Mouse (Mus musculus): Measurements from ENCODE around the gene LTO1. TPM values are rescaled to one million over a fixed set of nuclear protein-coding genes. Genes with fewer than 3 reads are reported as not detected.
A peak's percentile ranks its signal among the peaks of the same experiment; 100 is the strongest.

The LTO1 gene
- polyA plus RNA-seq, 1 experiment from 2014 or later = 17.1 TPM

GRCm38 (mm10) chr7:144912897-144913296, 2.0 kb upstream of the LTO1 start:
- ATAC-seq (ENCODE audit: low FRiP score, low TSS enrichment) (no peak), DNase-seq (ENCODE audit: low spot score) (no peak)
- peaks cover 8% of the 10 kb centered on the region; the same call in 1 of the 2 replicates for H3K36me3 ChIP-seq (ENCODE audit: control insufficient read depth, insufficient read depth, low read length)
- H3K27ac ChIP-seq (replicated peaks) = no peak overlapping the region
- H3K4me2 ChIP-seq (replicated peaks; ENCODE audit: low read depth) = no peak overlapping the region
- H3K9me3 ChIP-seq (ENCODE audit: control insufficient read depth, low read length) = no peaks in the 10 kb centered on the region
- H3K4me1 ChIP-seq (replicated peaks; ENCODE audit: control insufficient read depth, insufficient read depth) = no peaks in the 10 kb centered on the region
- H3K27me3 ChIP-seq (ENCODE audit: control insufficient read depth, insufficient read depth, low read length) = no peaks in the 10 kb centered on the region
- no peak overlapping the region for H3K4me3 ChIP-seq (ENCODE audit: low read depth, low read length)
- no peak overlapping the region for H3K9ac ChIP-seq (ENCODE audit: low read length)
- TF ChIP-seq CTCF (IDR thresholded peaks at IDR 0.05; ENCODE audit: low read depth) (no peak), EP300 (optimal IDR thresholded peaks at IDR 0.05) (no peak)
- WGBS = 86% methylated on average over 4 of the region's 4 CpGs

- Histone ChIP-seq H3K4me1 (replicated peaks; ENCODE audit: control insufficient read depth, insufficient read depth) (no peaks in the 10 kb centered on the region), H3K36me3 (ENCODE audit: control insufficient read depth, insufficient read depth, low read length) (peaks cover 12% of the 10 kb centered on the region; the same call in 1 of the 2 replicates), H3K4me3 (ENCODE audit: low read depth, low read length) (peak overlapping the region; percentile 77), H3K27ac (replicated peaks) (peak overlapping the region; percentile 81; the same call in 1 of the 2 replicates), H3K27me3 (ENCODE audit: control insufficient read depth, insufficient read depth, low read length) (no peaks in the 10 kb centered on the region), H3K9ac (ENCODE audit: low read length) (peak overlapping the region; percentile 84), H3K4me2 (replicated peaks; ENCODE audit: low read depth) (peak overlapping the region; percentile 44), H3K9me3 (ENCODE audit: control insufficient read depth, low read length) (no peaks in the 10 kb centered on the region)
- peak; percentile 56 for TF ChIP-seq CTCF (IDR thresholded peaks at IDR 0.05; ENCODE audit: low read depth)
- TF ChIP-seq EP300 (optimal IDR thresholded peaks at IDR 0.05) = no peak
- 6% methylated on average over 17 of the region's 17 CpGs for WGBS
- DNase-seq (ENCODE audit: low spot score) = no peak
- ATAC-seq (ENCODE audit: low FRiP score, low TSS enrichment) = peak; percentile 87
These were observed 478 bp upstream of the LTO1 start for GRCm38 (mm10) chr7:144914296-144914947.

GRCm38 (mm10) chr7:144918823-144919222, 3.9 kb downstream of the LTO1 start:
- 86% methylated on average over 1 of the region's 1 CpGs for WGBS
- TF ChIP-seq CTCF (IDR thresholded peaks at IDR 0.05; ENCODE audit: low read depth) (peak; percentile 55), EP300 (optimal IDR thresholded peaks at IDR 0.05) (no peak)

GRCm38 (mm10) chr7:144927591-144927990, 12.7 kb downstream of the LTO1 start:
- Histone ChIP-seq H3K4me3 (ENCODE audit: low read depth, low read length) (no peak overlapping the region), H3K27ac (replicated peaks) (no peak overlapping the region), H3K27me3 (ENCODE audit: control insufficient read depth, insufficient read depth, low read length) (no peaks in the 10 kb centered on the region), H3K36me3 (ENCODE audit: control insufficient read depth, insufficient read depth, low read length) (peaks cover 2% of the 10 kb centered on the region; the same call in 1 of the 2 replicates), H3K9me3 (ENCODE audit: control insufficient read depth, low read length) (no peaks in the 10 kb centered on the region), H3K4me1 (replicated peaks; ENCODE audit: control insufficient read depth, insufficient read depth) (no peaks in the 10 kb centered on the region), H3K9ac (ENCODE audit: low read length) (no peak overlapping the region), H3K4me2 (replicated peaks; ENCODE audit: low read depth) (no peak overlapping the region)
- no peak for DNase-seq (ENCODE audit: low spot score)
- ATAC-seq (ENCODE audit: low FRiP score, low TSS enrichment) = 0 out of 2 replicates have a peak, but pooled peaks have one; percentile 19
- TF ChIP-seq EP300 (optimal IDR thresholded peaks at IDR 0.05) = no peak
- TF ChIP-seq CTCF (IDR thresholded peaks at IDR 0.05; ENCODE audit: low read depth) = no peak
- WGBS = 83% methylated on average over 2 of the region's 2 CpGs

More at GRCm38 (mm10) chr7:144918823-144919222, 3.9 kb downstream of the LTO1 start:
- no peak for DNase-seq (ENCODE audit: low spot score)
- no peak overlapping the region for H3K4me3 ChIP-seq (ENCODE audit: low read depth, low read length)
- no peaks in the 10 kb centered on the region for H3K4me1 ChIP-seq (replicated peaks; ENCODE audit: control insufficient read depth, insufficient read depth)
- no peak overlapping the region for H3K27ac ChIP-seq (replicated peaks)
- H3K9me3 ChIP-seq (ENCODE audit: control insufficient read depth, low read length) = no peaks in the 10 kb centered on the region
- ATAC-seq (ENCODE audit: low FRiP score, low TSS enrichment) = no peak
- H3K4me2 ChIP-seq (replicated peaks; ENCODE audit: low read depth) = no peak overlapping the region
- no peak overlapping the region for H3K9ac ChIP-seq (ENCODE audit: low read length)
- H3K36me3 ChIP-seq (ENCODE audit: control insufficient read depth, insufficient read depth, low read length) = peaks cover 21% of the 10 kb centered on the region; the same call in 1 of the 2 replicates
- H3K27me3 ChIP-seq (ENCODE audit: control insufficient read depth, insufficient read depth, low read length) = no peaks in the 10 kb centered on the region

- H3K9me3 ChIP-seq (ENCODE audit: control insufficient read depth, low read length) = no peaks in the 10 kb centered on the region
- H3K4me2 ChIP-seq (replicated peaks; ENCODE audit: low read depth) = no peak overlapping the region
- H3K4me3 ChIP-seq (ENCODE audit: low read depth, low read length) = no peak overlapping the region
- DNase-seq (ENCODE audit: low spot score) (no peak), ATAC-seq (ENCODE audit: low FRiP score, low TSS enrichment) (0 out of 2 replicates have a peak, but pooled peaks have one; percentile 15)
- H3K36me3 ChIP-seq (ENCODE audit: control insufficient read depth, insufficient read depth, low read length) = peaks cover 5% of the 10 kb centered on the region
- H3K4me1 ChIP-seq (replicated peaks; ENCODE audit: control insufficient read depth, insufficient read depth) = no peaks in the 10 kb centered on the region
- WGBS = 81% methylated on average over 4 of the region's 4 CpGs
- no peaks in the 10 kb centered on the region for H3K27me3 ChIP-seq (ENCODE audit: control insufficient read depth, insufficient read depth, low read length)
- no peak overlapping the region for H3K9ac ChIP-seq (ENCODE audit: low read length)
- no peak overlapping the region for H3K27ac ChIP-seq (replicated peaks)
- TF ChIP-seq EP300 (optimal IDR thresholded peaks at IDR 0.05) = no peak
These were observed 13.3 kb downstream of the LTO1 start for GRCm38 (mm10) chr7:144928009-144928888.

- Histone ChIP-seq H3K4me2 (replicated peaks; ENCODE audit: low read depth) (no peak overlapping the region), H3K27me3 (ENCODE audit: control insufficient read depth, insufficient read depth, low read length) (no peaks in the 10 kb centered on the region), H3K9ac (ENCODE audit: low read length) (no peak overlapping the region), H3K4me3 (ENCODE audit: low read depth, low read length) (no peak overlapping the region), H3K9me3 (ENCODE audit: control insufficient read depth, low read length) (no peaks in the 10 kb centered on the region), H3K27ac (replicated peaks) (no peak overlapping the region), H3K36me3 (ENCODE audit: control insufficient read depth, insufficient read depth, low read length) (peaks cover 7% of the 10 kb centered on the region), H3K4me1 (replicated peaks; ENCODE audit: control insufficient read depth, insufficient read depth) (no peaks in the 10 kb centered on the region)
- WGBS = 70% methylated on average over 6 of the region's 6 CpGs
- ATAC-seq (ENCODE audit: low FRiP score, low TSS enrichment) (no peak), DNase-seq (ENCODE audit: low spot score) (no peak)
- TF ChIP-seq CTCF (IDR thresholded peaks at IDR 0.05; ENCODE audit: low read depth) = no peak
- TF ChIP-seq EP300 (optimal IDR thresholded peaks at IDR 0.05) = no peak
These were observed 13.9 kb downstream of the LTO1 start for GRCm38 (mm10) chr7:144928889-144929210.

Measured in stomach, postnatal 0 days (tissue).